Mouse (Mus musculus) embryonic facial prominence, embryonic 14.5 days (tissue): ENCODE data around the gene Btd. TPM values are rescaled to one million over a fixed set of nuclear protein-coding genes. Genes with fewer than 3 reads are reported as not detected.

ENCODE experiments used
- ATAC-seq: fragments of 200-750 bp; cut with Nextera tagmentation; 2 replicates; pipeline ENCODE4 v1.8.0; 2017; ENCODE audit warnings: low read depth, moderate number of reproducible peaks, moderate TSS enrichment
- DNase-seq: peaks from one replicate; pipeline ENCODE4 v3.0.0-alpha.2; 2015; ENCODE audit warnings: low spot score
- H3K27ac ChIP-seq: fragments of 300-500 bp; sonication (generic); replicated peaks from 2 replicates; pipeline ENCODE4 v1.5.1; 2014; ENCODE audit warnings: low read depth, mild to moderate bottlenecking, low read length, moderate library complexity
- H3K27me3 ChIP-seq: fragments of 300-500 bp; sonication (generic); replicated peaks from 2 replicates; pipeline ENCODE4 v1.6.1; 2014; ENCODE audit warnings: low read length; ENCODE audit not compliant: control insufficient read depth, insufficient read depth
- H3K36me3 ChIP-seq: fragments of 300-500 bp; sonication (generic); 2 replicates; pipeline ENCODE4 v1.6.1; 2014; ENCODE audit warnings: low read length, mixed read lengths; ENCODE audit not compliant: control insufficient read depth, insufficient read depth
- H3K4me1 ChIP-seq: fragments of 300-500 bp; sonication (generic); 2 replicates; pipeline ENCODE4 v1.6.1; 2014; ENCODE audit warnings: antibody characterized with exemption, low read length; ENCODE audit not compliant: control insufficient read depth, insufficient read depth
- H3K4me2 ChIP-seq: fragments of 300-500 bp; sonication (generic); 2 replicates; pipeline ENCODE4 v1.6.1; 2014; ENCODE audit warnings: low read depth, mild to moderate bottlenecking, low read length, moderate library complexity, mixed read lengths
- H3K4me3 ChIP-seq: fragments of 300-500 bp; sonication (generic); 2 replicates; pipeline ENCODE4 v1.5.1; 2014; ENCODE audit warnings: low read depth, mild to moderate bottlenecking, low read length
- H3K9ac ChIP-seq: fragments of 300-500 bp; sonication (generic); 2 replicates; pipeline ENCODE4 v1.6.1; 2014; ENCODE audit warnings: low read depth, mild to moderate bottlenecking, low read length, moderate library complexity, mixed read lengths
- H3K9me3 ChIP-seq: fragments of 300-500 bp; sonication (generic); 2 replicates; pipeline ENCODE4 v1.6.1; 2016; ENCODE audit warnings: low read length; ENCODE audit not compliant: control insufficient read depth
- WGBS: fragments of 180-500 bp; shearing (Covaris S2); extraction: QIAGEN DNeasy Blood & Tissue Kit; methylation state at CpG from one replicate; pipeline ENCODE4 v1.1.7; 2014; 5-methylcytosine and 5-hydroxymethylcytosine counted together
- polyA plus RNA-seq: library from polyadenylated mRNA; unstranded; fragments of >200 nt; fragmentation: Nextera tagmentation; extraction: Ambion mirVana; gene quantifications from 2 replicates; pipeline ENCODE4 v1.2.1, GENCODE M21; 2014

Btd gene
- polyA plus RNA-seq, 1 experiment from 2014 or later, result 30.3 TPM

DNA sequence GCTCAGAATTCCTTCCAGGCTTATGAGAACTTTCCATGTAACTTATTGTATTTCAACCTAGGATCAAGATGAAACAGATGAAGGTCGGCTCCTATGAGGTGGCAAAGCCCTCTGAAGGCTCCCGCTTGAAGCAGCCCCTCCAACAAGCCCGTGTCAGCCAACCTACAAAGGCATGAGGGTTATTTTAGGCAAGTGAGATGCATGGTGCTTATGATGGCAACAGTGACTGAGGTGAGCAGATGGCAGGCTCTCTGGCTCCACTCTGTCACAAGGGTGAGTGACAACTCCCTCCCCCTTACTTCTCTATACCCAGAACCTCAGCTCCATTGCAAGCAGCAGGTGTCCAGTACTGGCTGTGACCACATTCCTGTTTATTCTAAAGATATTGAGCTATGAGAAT lies 56.5 kb downstream of the Btd start:
- Histone ChIP-seq H3K4me1 (no peaks in the 10 kb centered on the region), H3K27me3 (no peaks in the 10 kb centered on the region), H3K27ac (no peak overlapping the region), H3K4me3 (no peak overlapping the region), H3K4me2 (no peak overlapping the region), H3K36me3 (peaks cover 42% of the 10 kb centered on the region), H3K9me3 (no peaks in the 10 kb centered on the region), H3K9ac (no peak overlapping the region)
- ATAC-seq (peak; percentile 62; the same call in 1 of the 2 replicates), DNase-seq (peak; percentile 16)
- 85% methylated on average over 3 of the region's 3 CpGs for WGBS

DNA sequence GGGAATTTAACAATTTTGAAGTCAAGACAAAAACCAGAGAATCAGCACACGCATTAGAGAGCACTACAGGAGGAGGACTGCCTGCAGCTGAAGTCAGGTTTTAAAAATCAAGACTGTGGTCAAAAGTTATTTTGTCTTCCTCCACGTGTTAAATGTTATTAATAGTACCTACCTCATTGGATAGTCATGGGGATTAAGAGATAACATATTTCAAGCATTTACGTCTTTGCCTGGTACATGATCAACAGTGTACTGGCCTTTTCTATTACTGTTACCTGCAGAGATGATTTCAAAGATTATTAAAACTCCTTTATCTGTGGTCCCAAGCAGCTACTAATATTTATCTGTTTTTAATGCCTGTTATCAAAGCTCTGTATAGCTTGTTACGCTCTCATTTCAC lies 56.9 kb downstream of the Btd start:
- no peak for ATAC-seq
- no peaks in the 10 kb centered on the region for H3K9me3 ChIP-seq

DNA sequence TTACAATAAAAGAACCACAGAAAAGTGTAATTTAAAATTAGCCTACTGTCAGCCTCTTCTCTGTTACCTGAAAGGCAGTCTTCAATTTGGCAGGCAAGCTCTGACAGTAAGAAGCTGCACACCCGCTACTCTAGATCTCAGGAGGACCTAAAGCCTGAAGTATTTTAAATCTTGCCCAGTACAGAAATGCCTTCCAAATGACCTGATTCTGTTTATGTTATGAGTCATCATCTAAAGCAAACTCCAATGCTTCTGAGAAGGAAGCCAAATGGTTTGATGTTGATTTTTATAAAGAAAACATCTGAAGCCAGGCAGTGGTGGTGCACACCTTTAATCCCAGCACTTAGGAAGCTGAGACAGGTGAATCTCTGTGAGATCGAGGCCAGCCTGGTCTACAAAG lies 59.5 kb downstream of the Btd start:
- no peaks in the 10 kb centered on the region for H3K27me3 ChIP-seq
- WGBS, result 86% methylated on average over 2 of the region's 2 CpGs
- H3K36me3 ChIP-seq, result peaks cover 68% of the 10 kb centered on the region

More for the DNA sequence above, 56.9 kb downstream of the Btd start:
- Histone ChIP-seq H3K36me3 (peaks cover 44% of the 10 kb centered on the region), H3K27ac (no peak overlapping the region), H3K27me3 (no peaks in the 10 kb centered on the region), H3K4me1 (no peaks in the 10 kb centered on the region), H3K9ac (no peak overlapping the region), H3K4me3 (no peak overlapping the region), H3K4me2 (no peak overlapping the region)
- 89% methylated on average over 4 of the region's 4 CpGs for WGBS
- no peak for DNase-seq

DNA sequence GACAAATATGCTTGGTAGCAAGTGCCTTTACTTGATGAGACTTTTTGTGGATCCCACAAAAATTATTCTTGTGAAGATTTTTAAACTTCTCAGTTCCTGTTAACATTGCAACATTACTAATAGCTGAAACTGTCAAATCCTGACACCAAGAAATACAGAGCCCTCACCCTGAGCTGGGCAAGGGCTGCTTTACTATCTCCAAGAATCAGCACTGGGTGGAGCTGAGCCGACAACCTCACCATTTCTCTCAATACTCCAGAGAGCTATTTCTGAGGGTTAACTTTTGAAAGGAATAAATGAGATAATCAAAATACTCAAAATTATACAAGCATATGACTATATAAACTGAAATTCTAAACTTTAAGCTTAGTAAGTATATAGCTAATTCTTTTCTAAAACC lies 68.5 kb downstream of the Btd start:
- no peaks in the 10 kb centered on the region for H3K4me1 ChIP-seq
- peaks cover 49% of the 10 kb centered on the region for H3K36me3 ChIP-seq
- no peak overlapping the region for H3K9ac ChIP-seq
- DNase-seq (no peak), ATAC-seq (no peak)
- 83% methylated on average over 1 of the region's 1 CpGs for WGBS
- H3K9me3 ChIP-seq, result no peaks in the 10 kb centered on the region
- H3K4me3 ChIP-seq, result no peak overlapping the region
- no peaks in the 10 kb centered on the region for H3K27me3 ChIP-seq
- no peak overlapping the region for H3K27ac ChIP-seq
- no peak overlapping the region for H3K4me2 ChIP-seq

More for the DNA sequence above, 59.5 kb downstream of the Btd start:
- no peak overlapping the region for H3K9ac ChIP-seq
- no peak overlapping the region for H3K4me2 ChIP-seq
- H3K9me3 ChIP-seq, result no peaks in the 10 kb centered on the region
- H3K4me3 ChIP-seq, result no peak overlapping the region
- H3K4me1 ChIP-seq, result no peaks in the 10 kb centered on the region
- no peak overlapping the region for H3K27ac ChIP-seq
- DNase-seq (no peak), ATAC-seq (no peak)

DNA sequence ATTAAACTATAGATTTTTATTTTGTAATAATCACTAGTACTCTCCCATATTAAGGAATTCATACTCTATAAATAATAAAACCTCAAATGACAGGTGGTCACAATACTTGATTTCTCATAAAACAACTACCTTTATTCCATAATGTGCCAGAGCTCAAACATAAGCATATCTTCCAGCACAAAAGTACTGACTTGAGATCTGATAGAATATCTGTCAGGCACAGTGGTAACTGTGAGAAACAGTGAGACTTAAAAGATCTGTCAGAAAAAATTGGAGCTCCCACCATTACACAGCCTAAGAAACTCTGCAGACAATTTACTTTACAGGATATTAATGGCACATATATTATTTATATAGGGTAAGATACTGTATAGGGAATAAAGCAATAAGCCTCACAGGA lies 74.8 kb downstream of the Btd start:
- Histone ChIP-seq H3K4me3 (no peak overlapping the region), H3K27ac (no peak overlapping the region), H3K27me3 (no peaks in the 10 kb centered on the region), H3K9ac (no peak overlapping the region), H3K4me2 (no peak overlapping the region), H3K4me1 (no peaks in the 10 kb centered on the region), H3K9me3 (no peaks in the 10 kb centered on the region), H3K36me3 (peaks cover 63% of the 10 kb centered on the region)
- ATAC-seq (no peak), DNase-seq (no peak)

DNA sequence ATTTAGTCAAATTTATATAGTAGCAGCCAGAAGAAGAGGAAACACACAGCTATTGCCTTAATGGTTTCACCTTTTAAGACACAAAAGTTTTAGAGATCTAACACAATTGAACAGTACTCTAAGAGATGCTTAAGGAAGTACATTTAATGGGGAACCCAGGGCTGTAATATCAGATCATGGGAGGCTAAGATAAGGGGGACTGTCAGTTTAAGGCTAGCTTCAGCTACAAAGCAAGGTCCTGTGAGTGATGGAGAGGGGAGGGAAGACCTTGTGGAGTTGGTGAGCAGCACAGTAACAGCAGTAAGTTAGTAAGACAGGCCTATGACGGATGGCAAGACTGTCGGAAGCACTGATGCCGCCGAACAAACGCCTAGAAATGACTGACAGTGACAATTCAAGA lies 76.5 kb downstream of the Btd start:
- H3K27me3 ChIP-seq, result no peaks in the 10 kb centered on the region
- H3K36me3 ChIP-seq, result peaks cover 65% of the 10 kb centered on the region
- no peaks in the 10 kb centered on the region for H3K9me3 ChIP-seq
- DNase-seq (no peak), ATAC-seq (no peak)
- H3K27ac ChIP-seq, result no peak overlapping the region
- H3K4me1 ChIP-seq, result no peaks in the 10 kb centered on the region
- no peak overlapping the region for H3K4me3 ChIP-seq
- 87% methylated on average over 5 of the region's 5 CpGs for WGBS
- H3K4me2 ChIP-seq, result no peak overlapping the region
- no peak overlapping the region for H3K9ac ChIP-seq

Other genes with a start within 250 kb of the Btd start
- gene Sh3bp5, start 204.9 kb upstream of the Btd start, polyA plus RNA-seq, result 19.7 and 24.1 TPM in 2 replicates
- gene Eaf1, start 146.6 kb upstream of the Btd start, polyA plus RNA-seq, result 22.6 and 22.9 TPM in 2 replicates
- gene Mettl6, start 146.0 kb upstream of the Btd start, polyA plus RNA-seq, result 54.0 and 58.6 TPM in 2 replicates
- 6.2 and 7.8 TPM in 2 replicates for gene Colq, start 49.7 kb upstream of the Btd start, polyA plus RNA-seq
- gene Gm49387, start 150 bp upstream of the Btd start, polyA plus RNA-seq, result 0.47 and 0.84 TPM in 2 replicates
- gene Hacl1, start 258 bp downstream of the Btd start, polyA plus RNA-seq, result 13.3 and 13.4 TPM in 2 replicates
- gene Ankrd28, start 189.6 kb downstream of the Btd start, polyA plus RNA-seq, result 11.9 and 13.2 TPM in 2 replicates